Mouse (Mus musculus) midbrain, embryonic 16.5 days (tissue): ENCODE data around the gene Tst. TPM values are rescaled to one million over a fixed set of nuclear protein-coding genes. Genes with fewer than 3 reads are reported as not detected.
A peak's percentile ranks its signal among the peaks of the same experiment; 100 is the strongest.

Experiments
- ATAC-seq: fragments of 200-750 bp; cut with Nextera tagmentation; 2 replicates; pipeline ENCODE4 v1.8.0; 2017; ENCODE audit warnings: moderate TSS enrichment
- H3K27ac ChIP-seq: fragments of 300-500 bp; sonication (generic); 2 replicates; pipeline ENCODE4 v1.5.1; 2014; ENCODE audit warnings: mild to moderate bottlenecking, low read length, mixed read lengths
- H3K27me3 ChIP-seq: fragments of 300-500 bp; sonication (generic); 2 replicates; pipeline ENCODE4 v1.6.1; 2014; ENCODE audit warnings: low read depth, low read length, mixed read lengths; ENCODE audit not compliant: control insufficient read depth, insufficient read depth
- H3K36me3 ChIP-seq: fragments of 300-500 bp; sonication (generic); 2 replicates; pipeline ENCODE4 v1.6.1; 2014; ENCODE audit warnings: mild to moderate bottlenecking, low read length, moderate library complexity, mixed read lengths; ENCODE audit not compliant: control insufficient read depth, insufficient read depth
- H3K4me1 ChIP-seq: fragments of 300-500 bp; sonication (generic); 2 replicates; pipeline ENCODE4 v1.6.1; 2014; ENCODE audit warnings: mild to moderate bottlenecking, low read length, mixed read lengths; ENCODE audit not compliant: control insufficient read depth, insufficient read depth
- H3K4me2 ChIP-seq: fragments of 300-500 bp; sonication (generic); 2 replicates; pipeline ENCODE4 v1.6.1; 2014; ENCODE audit warnings: mild to moderate bottlenecking, low read length, mixed read lengths
- H3K4me3 ChIP-seq: fragments of 300-500 bp; sonication (generic); 2 replicates; pipeline ENCODE4 v1.5.1; 2014; ENCODE audit warnings: low read depth, mild to moderate bottlenecking, low read length, moderate library complexity, mixed read lengths
- H3K9ac ChIP-seq: fragments of 300-500 bp; sonication (generic); 2 replicates; pipeline ENCODE4 v1.6.1; 2014; ENCODE audit warnings: low read depth, low read length, mixed read lengths
- H3K9me3 ChIP-seq: fragments of 300-500 bp; sonication (generic); replicated peaks from 2 replicates; pipeline ENCODE4 v1.6.1; 2014; ENCODE audit warnings: mild to moderate bottlenecking, low read length, mixed read lengths; ENCODE audit not compliant: control insufficient read depth, poor library complexity, severe bottlenecking
- WGBS: fragments of 180-500 bp; shearing (Covaris S2); extraction: QIAGEN DNeasy Blood & Tissue Kit; methylation state at CpG from one replicate; pipeline ENCODE4 v1.1.7; 2014; 5-methylcytosine and 5-hydroxymethylcytosine counted together
- polyA plus RNA-seq: library from polyadenylated mRNA; unstranded; fragments of >200 nt; fragmentation: Nextera tagmentation; extraction: Ambion mirVana; gene quantifications from 2 replicates; pipeline ENCODE4 v1.2.1, GENCODE M21; 2015

The Tst gene
- polyA plus RNA-seq, 1 experiment from 2014 or later, result 22.8 TPM

GRCm38 (mm10) chr15:78384220-78385116 is 21.2 kb downstream of the Tst start:
- Histone ChIP-seq H3K27me3 (no peaks in the 10 kb centered on the region), H3K9me3 (no peaks in the 10 kb centered on the region), H3K9ac (no peak overlapping the region), H3K4me2 (no peak overlapping the region), H3K4me3 (no peak overlapping the region), H3K27ac (peak overlapping the region; percentile 69), H3K4me1 (no peaks in the 10 kb centered on the region), H3K36me3 (no peaks in the 10 kb centered on the region)
- WGBS, result 65% methylated on average over 7 of the region's 7 CpGs
- ATAC-seq, result peak; percentile 39

DNA sequence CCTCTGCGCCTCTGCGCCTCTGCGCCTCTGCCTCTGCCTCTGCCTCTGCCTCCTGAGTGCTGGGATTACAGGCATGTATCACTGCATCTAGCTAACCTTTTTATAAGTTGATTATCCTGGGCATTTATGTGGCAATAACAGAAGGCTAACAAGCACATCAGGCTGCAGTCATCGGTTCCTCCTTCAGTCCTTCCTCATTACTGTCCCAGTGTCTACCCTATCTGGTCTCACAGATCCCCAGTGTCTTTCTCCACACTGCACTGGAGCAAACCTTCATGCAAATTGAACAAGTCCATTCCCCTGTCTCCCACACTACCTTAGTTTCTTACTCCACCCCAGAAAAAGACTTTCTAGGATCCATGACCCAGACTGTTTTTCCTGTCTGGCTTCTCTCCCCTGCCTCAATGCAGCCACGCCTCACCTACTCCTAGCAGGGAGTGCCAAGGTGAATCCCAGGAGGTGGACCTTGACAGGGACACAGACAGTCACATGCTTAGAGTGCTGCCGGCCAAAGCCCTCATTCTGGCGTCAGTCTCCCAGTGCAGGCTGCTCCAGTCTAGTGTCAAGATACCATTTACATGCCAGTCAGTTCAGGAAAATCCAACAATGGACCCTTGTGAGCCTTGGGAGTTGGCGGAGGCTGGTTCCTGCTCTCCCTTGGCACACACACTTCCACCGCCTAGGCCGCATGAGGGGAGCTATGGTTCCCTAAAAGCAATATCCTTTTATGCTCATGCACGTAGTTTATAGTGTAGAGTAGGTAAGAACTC is 22.1 kb downstream of the Tst start:
- Histone ChIP-seq H3K4me2 (no peak overlapping the region), H3K4me3 (no peak overlapping the region), H3K9me3 (no peaks in the 10 kb centered on the region), H3K27me3 (no peaks in the 10 kb centered on the region), H3K27ac (peak overlapping the region; percentile 69), H3K36me3 (no peaks in the 10 kb centered on the region), H3K4me1 (no peaks in the 10 kb centered on the region), H3K9ac (no peak overlapping the region)
- 73% methylated on average over 11 of the region's 11 CpGs for WGBS
- ATAC-seq, result peak; percentile 82

DNA sequence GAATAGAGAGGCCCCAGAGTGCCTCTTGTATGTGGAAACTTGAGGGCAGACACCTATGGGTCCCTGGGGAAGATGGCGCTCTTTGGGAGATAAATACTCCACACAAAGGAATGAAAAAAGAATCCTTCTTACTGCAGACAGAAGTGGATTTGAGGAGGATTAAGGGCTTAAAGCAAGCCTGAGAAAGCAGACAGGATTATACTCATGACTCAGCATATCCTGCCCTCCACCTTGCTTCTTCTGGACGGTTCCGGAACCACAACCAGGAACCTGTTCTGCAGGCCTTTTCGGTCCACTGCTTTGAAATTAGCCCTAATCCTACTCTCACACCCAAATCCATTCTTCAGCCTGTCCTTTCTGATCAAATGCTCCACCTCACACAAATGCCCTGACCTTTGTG is 23.6 kb downstream of the Tst start:
- Histone ChIP-seq H3K9me3 (no peaks in the 10 kb centered on the region), H3K4me2 (no peak overlapping the region), H3K4me3 (no peak overlapping the region), H3K36me3 (no peaks in the 10 kb centered on the region), H3K27ac (no peak overlapping the region), H3K9ac (no peak overlapping the region), H3K4me1 (no peaks in the 10 kb centered on the region), H3K27me3 (no peaks in the 10 kb centered on the region)
- ATAC-seq, result no peak
- 65% methylated on average over 4 of the region's 4 CpGs for WGBS

DNA sequence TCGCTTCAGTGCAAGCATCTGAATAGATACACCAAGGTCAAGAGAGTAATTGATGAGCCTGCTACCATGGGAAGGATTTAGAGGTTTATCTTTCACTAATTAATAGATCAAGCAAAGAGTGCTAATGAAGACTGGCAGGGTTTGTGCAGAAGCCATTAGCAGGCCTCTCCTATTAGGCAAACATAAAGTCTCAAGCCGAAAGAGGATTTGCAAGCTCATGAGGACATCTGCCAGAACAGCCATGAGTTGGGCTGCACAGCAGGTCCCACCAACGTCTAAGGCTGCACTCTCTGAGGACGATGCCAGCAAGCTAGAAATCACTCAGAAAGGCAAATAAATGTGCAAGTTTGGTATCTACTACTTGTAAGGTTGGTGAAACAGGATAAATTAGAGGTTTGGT is 25.0 kb downstream of the Tst start:
- no peaks in the 10 kb centered on the region for H3K9me3 ChIP-seq
- H3K4me3 ChIP-seq, result no peak overlapping the region
- H3K9ac ChIP-seq, result no peak overlapping the region
- ATAC-seq, result no peak
- no peak overlapping the region for H3K4me2 ChIP-seq
- H3K36me3 ChIP-seq, result no peaks in the 10 kb centered on the region
- H3K4me1 ChIP-seq, result no peaks in the 10 kb centered on the region
- no peaks in the 10 kb centered on the region for H3K27me3 ChIP-seq
- H3K27ac ChIP-seq, result no peak overlapping the region
- WGBS, result 33% methylated on average over 4 of the region's 4 CpGs

DNA sequence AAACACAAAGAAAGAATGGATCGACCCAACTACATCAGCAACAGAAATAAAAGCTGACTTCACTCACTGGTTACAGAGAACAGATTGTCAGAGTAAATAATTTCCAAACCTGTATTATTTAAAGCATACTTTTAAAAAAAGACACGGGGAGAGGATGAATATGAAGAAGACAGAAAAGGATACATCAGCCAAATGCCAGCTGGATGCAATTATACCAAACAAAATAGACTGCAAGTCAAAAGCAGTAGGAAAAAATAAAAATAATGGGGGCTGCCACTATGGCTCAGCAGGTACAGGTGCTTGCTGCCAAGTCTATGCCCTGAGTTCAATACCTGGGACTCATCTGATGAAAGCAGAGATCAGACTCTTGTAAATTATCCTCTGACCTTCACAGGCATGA is 25.5 kb downstream of the Tst start:
- H3K9ac ChIP-seq, result no peak overlapping the region
- no peak overlapping the region for H3K27ac ChIP-seq
- ATAC-seq, result no peak
- H3K4me2 ChIP-seq, result no peak overlapping the region
- no peaks in the 10 kb centered on the region for H3K9me3 ChIP-seq
- H3K36me3 ChIP-seq, result no peaks in the 10 kb centered on the region
- no peak overlapping the region for H3K4me3 ChIP-seq
- 81% methylated on average over 2 of the region's 2 CpGs for WGBS
- no peaks in the 10 kb centered on the region for H3K27me3 ChIP-seq
- no peaks in the 10 kb centered on the region for H3K4me1 ChIP-seq

DNA sequence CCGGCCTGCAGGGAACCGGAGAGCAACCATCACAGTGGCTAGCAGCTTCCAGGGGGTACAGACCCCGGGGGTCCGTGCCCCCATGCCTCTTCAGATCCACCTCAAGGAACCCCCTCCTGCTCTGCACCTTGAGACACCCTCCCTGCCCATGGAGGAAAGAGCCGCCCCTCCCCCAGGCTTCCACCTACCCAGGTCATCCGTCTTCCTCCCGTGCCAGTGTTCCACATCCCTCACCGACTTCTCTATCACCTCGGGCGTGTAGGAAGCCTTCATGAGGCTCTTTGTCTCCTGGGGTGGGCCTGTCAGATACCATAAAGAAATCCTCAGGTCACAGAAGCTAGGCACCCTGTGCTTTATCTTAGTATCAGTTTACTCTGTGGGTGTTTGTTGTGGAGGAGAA is 27.2 kb downstream of the Tst start:
- Histone ChIP-seq H3K27ac (no peak overlapping the region), H3K9me3 (no peaks in the 10 kb centered on the region), H3K27me3 (no peaks in the 10 kb centered on the region), H3K36me3 (no peaks in the 10 kb centered on the region), H3K9ac (no peak overlapping the region), H3K4me1 (no peaks in the 10 kb centered on the region), H3K4me3 (no peak overlapping the region), H3K4me2 (no peak overlapping the region)
- no peak for ATAC-seq
- WGBS, result 87% methylated on average over 10 of the region's 10 CpGs

DNA sequence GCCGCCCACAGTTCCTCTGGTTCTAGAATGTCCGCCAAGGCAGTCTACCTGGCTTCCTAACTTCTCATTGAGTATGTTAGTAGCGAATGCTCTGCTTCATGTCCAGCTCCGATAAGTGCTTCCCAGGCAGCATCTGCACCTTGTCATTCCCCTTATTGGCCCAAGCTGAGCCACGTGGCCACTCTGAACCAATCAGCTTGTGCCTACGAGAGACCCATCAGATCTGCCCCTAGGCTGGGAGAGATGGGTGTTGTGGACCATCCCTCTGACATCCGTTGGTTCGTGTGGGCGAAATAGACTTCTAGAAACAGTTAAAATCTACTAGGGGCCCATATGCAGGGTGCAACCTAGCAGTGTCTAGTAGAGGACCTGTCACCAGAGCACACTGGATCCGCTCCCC is 27.8 kb downstream of the Tst start:
- Histone ChIP-seq H3K27me3 (no peaks in the 10 kb centered on the region), H3K27ac (no peak overlapping the region), H3K4me1 (no peaks in the 10 kb centered on the region), H3K9ac (no peak overlapping the region), H3K4me3 (no peak overlapping the region), H3K9me3 (no peaks in the 10 kb centered on the region), H3K4me2 (no peak overlapping the region), H3K36me3 (no peaks in the 10 kb centered on the region)
- no peak for ATAC-seq
- WGBS, result 89% methylated on average over 10 of the region's 10 CpGs

GRCm38 (mm10) chr15:78374204-78374603 is 31.5 kb downstream of the Tst start:
- Histone ChIP-seq H3K27me3 (no peaks in the 10 kb centered on the region), H3K9me3 (no peaks in the 10 kb centered on the region), H3K27ac (no peak overlapping the region), H3K4me1 (no peaks in the 10 kb centered on the region), H3K4me2 (no peak overlapping the region), H3K4me3 (no peak overlapping the region), H3K36me3 (no peaks in the 10 kb centered on the region), H3K9ac (no peak overlapping the region)
- WGBS, result 66% methylated on average over 3 of the region's 3 CpGs
- ATAC-seq, result no peak

- WGBS, result 84% methylated on average over 3 of the region's 3 CpGs
- Histone ChIP-seq H3K27me3 (no peaks in the 10 kb centered on the region; the same call in 1 of the 2 replicates), H3K4me1 (no peaks in the 10 kb centered on the region), H3K36me3 (no peaks in the 10 kb centered on the region), H3K9ac (no peak overlapping the region), H3K4me3 (no peak overlapping the region), H3K27ac (no peak overlapping the region), H3K9me3 (no peaks in the 10 kb centered on the region), H3K4me2 (no peak overlapping the region)
- no peak for ATAC-seq
Observed at GRCm38 (mm10) chr15:78372796-78373195, 32.9 kb downstream of the Tst start.
